In genomic region chr10:30842228-30842627, GRCm38 (mm10) we compare ENCODE assay signal across 8 mouse cellular contexts. TPM values are rescaled to one million over a fixed set of nuclear protein-coding genes. Genes with fewer than 3 reads are reported as not detected.
A peak's percentile ranks its signal among the peaks of the same experiment; 100 is the strongest.
DNase-seq lines count a peak whose midpoint lies in the region; ATAC-seq and TF ChIP-seq lines count a peak whose summit lies in the region.

No protein-coding gene starts in this region.

- peak overlapping the region; percentile 46 for H3K9ac ChIP-seq in forebrain, embryonic 15.5 days (replicated peaks)
- no peak overlapping the region for H3K9ac ChIP-seq in liver, embryonic 15.5 days
- H3K9ac ChIP-seq in stomach, postnatal 0 days (ENCODE audit: low read length), result peak overlapping the region; percentile 8; the same call in 1 of the 2 replicates

- intact Hi-C loops in gastrocnemius, adult 2 months (cut with DNase I), result loop anchor here (5.0 to 10.0 kb wide), 2 partner anchors 455 to 763 kb away; partner anchors contain the start of gene Rnf217

- peak overlapping the region; percentile 83 for H3K4me3 ChIP-seq in gastrocnemius, adult 2 months
- H3K4me3 ChIP-seq in forebrain, embryonic 15.5 days, result peak overlapping the region; percentile 76
- H3K4me3 ChIP-seq in liver, embryonic 15.5 days (replicated peaks), result peak overlapping the region; percentile 54
- peak overlapping the region; percentile 51 for H3K4me3 ChIP-seq in stomach, postnatal 0 days (ENCODE audit: low read depth, low read length)

- H3K27me3 ChIP-seq in forebrain, embryonic 15.5 days, result peaks cover 51% of the 10 kb centered on the region
- peaks cover 82% of the 10 kb centered on the region for H3K27me3 ChIP-seq in liver, embryonic 15.5 days
- no peaks in the 10 kb centered on the region; the same call in 1 of the 2 replicates for H3K27me3 ChIP-seq in stomach, postnatal 0 days (ENCODE audit: control insufficient read depth, insufficient read depth, low read length)

- WGBS in forebrain, embryonic 15.5 days, result 0% methylated on average over 29 of the region's 29 CpGs
- under 1% methylated on average over 29 of the region's 29 CpGs for WGBS in liver, embryonic 15.5 days (ENCODE audit: insufficient replicate concordance)
- under 1% methylated on average over 29 of the region's 29 CpGs for WGBS in stomach, postnatal 0 days

- peaks cover 24% of the 10 kb centered on the region for H3K4me1 ChIP-seq in forebrain, embryonic 15.5 days
- peaks cover 20% of the 10 kb centered on the region for H3K4me1 ChIP-seq in liver, embryonic 15.5 days (replicated peaks)
- H3K4me1 ChIP-seq in stomach, postnatal 0 days (replicated peaks; ENCODE audit: control insufficient read depth, insufficient read depth), result no peaks in the 10 kb centered on the region

- DNase-seq in gastrocnemius, adult 2 months, result no peak
- no peak for DNase-seq in gastrocnemius, postnatal 10 days
- no peak for DNase-seq in stomach, postnatal 0 days (ENCODE audit: low spot score)
- no peak for DNase-seq in retina, embryonic 14.5 days (ENCODE audit: low spot score)
- no peak for DNase-seq in left cerebral cortex, adult 9 months (ENCODE audit: low spot score in 2 of 2)

- H3K27ac ChIP-seq in gastrocnemius, adult 2 months, result peak overlapping the region; percentile 79
- H3K27ac ChIP-seq in forebrain, embryonic 15.5 days (replicated peaks), result no peak overlapping the region
- no peak overlapping the region for H3K27ac ChIP-seq in liver, embryonic 15.5 days (replicated peaks)
- H3K27ac ChIP-seq in stomach, postnatal 0 days (replicated peaks), result no peak overlapping the region

- no peak for TF ChIP-seq CTCF in gastrocnemius, adult 2 months (IDR thresholded peaks at IDR 0.05)
- no peak for TF ChIP-seq CTCF in stomach, postnatal 0 days (IDR thresholded peaks at IDR 0.05; ENCODE audit: low read depth)

- no peaks in the 10 kb centered on the region for H3K36me3 ChIP-seq in forebrain, embryonic 15.5 days
- no peaks in the 10 kb centered on the region for H3K36me3 ChIP-seq in liver, embryonic 15.5 days (replicated peaks)
- H3K36me3 ChIP-seq in stomach, postnatal 0 days (ENCODE audit: control insufficient read depth, insufficient read depth, low read length), result no peaks in the 10 kb centered on the region

- peak overlapping the region; percentile 76 for H3K4me2 ChIP-seq in forebrain, embryonic 15.5 days (replicated peaks)
- peak overlapping the region; percentile 82 for H3K4me2 ChIP-seq in liver, embryonic 15.5 days
- peak overlapping the region; percentile 79 for H3K4me2 ChIP-seq in stomach, postnatal 0 days (replicated peaks; ENCODE audit: low read depth)

- peak; percentile 5 for ATAC-seq in CD4-positive, CD25-positive, alpha-beta regulatory T cell, adult 4 months
- peak; percentile 69 for ATAC-seq in forebrain, embryonic 15.5 days (replicated peaks)
- peak; percentile 17; the same call in 1 of the 2 replicates for ATAC-seq in liver, embryonic 15.5 days (ENCODE audit: insufficient read depth)
- ATAC-seq in stomach, postnatal 0 days (ENCODE audit: low FRiP score, low TSS enrichment), result peak; percentile 6; the same call in 1 of the 2 replicates

- TF ChIP-seq EP300 in stomach, postnatal 0 days (optimal IDR thresholded peaks at IDR 0.05), result no peak

- no peaks in the 10 kb centered on the region for H3K9me3 ChIP-seq in forebrain, embryonic 15.5 days
- H3K9me3 ChIP-seq in liver, embryonic 15.5 days (replicated peaks), result no peaks in the 10 kb centered on the region
- H3K9me3 ChIP-seq in stomach, postnatal 0 days (ENCODE audit: control insufficient read depth, low read length), result no peaks in the 10 kb centered on the region

RNA-seq across cellular contexts. Expression of gene Hey2, which starts 0.4 kb away (rescaled TPM):
- total RNA-seq in gastrocnemius, adult 2 months (2021), result under 1 TPM; 0.42 to 0.51 TPM
- total RNA-seq in gastrocnemius, postnatal 10 days (2021), result 1 to 10 TPM in 1 of 2 experiments, under 1 TPM in 1; 0.89 to 1.6 TPM
- under 1 TPM in 1 of 2 experiments, not detected in 1; 0.15 TPM for polyA plus RNA-seq in CD4-positive, CD25-positive, alpha-beta regulatory T cell, adult 4 months (2017; shearing (Covaris generic))
- polyA plus RNA-seq in forebrain, embryonic 15.5 days (2015; fragmentation: Nextera tagmentation; extraction: Ambion mirVana), result 3.0 and 3.6 TPM in 2 replicates
- polyA plus RNA-seq in liver, embryonic 15.5 days (2015; fragmentation: Nextera tagmentation; extraction: Ambion mirVana), result 0.44 and 0.53 TPM in 2 replicates
- polyA plus RNA-seq in stomach, postnatal 0 days (2015; fragmentation: Nextera tagmentation; extraction: Ambion mirVana), result 1.7 and 1.8 TPM in 2 replicates

RNA-seq across cellular contexts. Expression of gene Ncoa7, which starts 39.1 kb away (rescaled TPM):
- 1 to 10 TPM; 1.5 to 2.8 TPM for total RNA-seq in gastrocnemius, adult 2 months (2021)
- 1 to 10 TPM; 5.6 to 9.6 TPM for total RNA-seq in gastrocnemius, postnatal 10 days (2021)
- 100 to 1,000 TPM; 105 to 122 TPM for polyA plus RNA-seq in CD4-positive, CD25-positive, alpha-beta regulatory T cell, adult 4 months (2017; shearing (Covaris generic))
- polyA plus RNA-seq in forebrain, embryonic 15.5 days (2015; fragmentation: Nextera tagmentation; extraction: Ambion mirVana), result 13.4 and 13.7 TPM in 2 replicates
- polyA plus RNA-seq in liver, embryonic 15.5 days (2015; fragmentation: Nextera tagmentation; extraction: Ambion mirVana), result 10.2 and 12.2 TPM in 2 replicates
- 11.4 and 12.2 TPM in 2 replicates for polyA plus RNA-seq in stomach, postnatal 0 days (2015; fragmentation: Nextera tagmentation; extraction: Ambion mirVana)

Comparison
In these comparisons a context has a peak if more than half of its experiments do, and no peak if none do; other contexts are left out.
1. ATAC-seq: peak in every context shown above with its lines; median percentile 69 in forebrain, embryonic 15.5 days; 17 in liver, embryonic 15.5 days; 6 in stomach, postnatal 0 days; 5 in CD4-positive, CD25-positive, alpha-beta regulatory T cell, adult 4 months.